Mouse (Mus musculus): ENCODE measurements around the gene Fam216b.

The Fam216b gene

DNA sequence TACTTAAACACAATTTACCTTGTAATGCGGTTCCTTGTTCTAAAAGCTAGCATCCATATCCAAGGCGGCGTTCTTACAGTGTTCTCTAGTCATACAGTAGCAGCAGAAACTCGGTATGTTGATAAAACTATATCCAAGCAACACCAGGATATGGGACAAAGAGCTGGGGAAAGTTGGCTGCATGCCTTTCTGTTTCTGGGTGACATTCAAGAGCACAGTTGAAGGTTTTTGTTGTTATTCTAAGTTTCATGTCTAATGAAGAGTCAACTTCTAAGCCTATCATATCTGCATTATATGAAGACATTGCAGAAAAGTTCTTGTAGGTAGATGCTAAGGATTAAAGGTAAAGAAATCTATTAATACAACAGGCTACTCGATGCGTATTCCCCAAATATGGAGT lies at the start of gene Fam216b:
Gene Fam216b, minus strand, starts transcription at position 101 of the 400 bp plus-strand sequence.
- DNase-seq = no peak

GRCm38 (mm10) chr14:78132368-78133052 lies 43.7 kb upstream of the Fam216b start:
- no peak for DNase-seq

GRCm38 (mm10) chr14:78126670-78127069 lies 37.9 kb upstream of the Fam216b start:
- DNase-seq = no peak

DNA sequence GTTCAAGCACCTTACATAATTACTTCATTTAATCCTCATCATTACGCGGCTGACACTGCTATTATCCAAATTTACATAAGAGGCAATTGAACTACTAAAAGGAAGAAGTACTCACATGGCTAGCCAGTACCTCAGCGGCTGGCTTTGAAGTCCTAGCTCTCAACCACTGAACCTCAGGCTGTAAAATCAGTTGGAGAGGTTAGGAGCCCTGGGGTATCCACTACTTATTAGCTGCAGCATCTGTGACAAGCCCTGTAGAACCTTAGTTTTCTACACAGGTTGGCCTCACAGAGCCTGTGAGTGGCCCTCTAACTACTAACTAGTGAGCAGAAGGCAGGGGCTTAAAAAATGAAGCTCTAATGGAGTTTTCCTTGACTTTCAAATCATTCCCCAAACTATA lies 31.5 kb upstream of the Fam216b start:
- no peak for DNase-seq

- DNase-seq = no peak
These were observed 30.8 kb upstream of the Fam216b start for GRCm38 (mm10) chr14:78119449-78120200.

DNA sequence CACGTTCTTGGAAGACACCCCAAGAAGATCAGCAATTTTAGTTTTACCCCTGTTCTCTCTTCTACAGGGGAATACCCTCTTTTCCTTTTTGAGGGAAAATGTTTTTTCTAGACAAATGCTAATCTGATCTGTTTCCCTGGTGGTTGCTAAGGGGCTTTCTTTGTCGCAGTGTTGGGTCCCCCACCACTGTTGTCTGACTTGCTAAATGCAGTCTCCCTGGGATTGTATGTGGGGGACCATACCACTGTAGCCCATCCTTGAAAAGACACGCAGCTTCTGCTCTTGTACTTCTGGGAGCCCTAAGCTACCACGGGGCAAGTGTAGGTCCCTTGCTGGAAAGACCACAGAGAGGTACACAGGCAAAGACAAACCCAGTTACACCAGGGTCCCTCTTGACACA lies 28.9 kb upstream of the Fam216b start:
- DNase-seq = no peak

- DNase-seq = no peak
These were observed 28.5 kb upstream of the Fam216b start for GRCm38 (mm10) chr14:78117268-78117667.

GRCm38 (mm10) chr14:78112466-78112865 lies 23.7 kb upstream of the Fam216b start:
- no peak for DNase-seq

DNA sequence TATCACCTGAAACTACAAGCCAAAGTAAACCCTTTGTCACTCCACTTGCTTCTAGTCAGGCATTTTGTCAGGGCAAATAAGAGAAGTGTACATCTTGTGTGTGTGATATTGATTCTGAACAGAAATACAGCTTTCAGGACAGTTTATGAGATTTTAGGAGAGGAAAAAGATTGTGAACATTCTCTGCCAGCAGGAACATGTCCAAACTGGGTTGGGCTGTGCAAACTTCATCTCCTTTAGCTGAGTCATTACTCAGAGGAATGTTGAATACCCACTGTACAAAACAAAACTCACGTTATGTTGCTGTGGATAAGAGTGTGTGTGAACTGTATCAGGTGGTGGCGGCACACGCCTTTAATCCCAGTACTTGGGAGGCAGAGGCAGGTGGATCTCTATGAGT lies 22.1 kb upstream of the Fam216b start:
- no peak for DNase-seq

DNA sequence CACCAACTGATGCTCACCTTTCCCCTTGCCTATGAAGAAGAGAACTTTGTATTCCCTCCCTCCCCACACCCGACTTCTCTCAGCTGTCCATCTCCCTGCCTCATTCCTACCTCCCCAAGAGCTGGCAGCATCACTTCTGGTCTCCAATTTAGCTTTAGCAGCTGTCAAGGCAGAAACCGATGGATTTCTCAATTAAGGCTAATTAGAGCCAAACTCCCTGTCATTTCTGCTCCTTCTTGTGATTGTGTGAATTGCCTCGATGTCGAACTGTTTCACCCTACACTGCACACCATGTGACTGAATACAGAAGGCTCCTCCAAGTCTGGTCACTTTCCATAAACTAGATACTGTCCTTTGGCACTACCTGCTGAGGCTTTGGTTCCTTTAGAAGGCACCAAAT lies 20.6 kb upstream of the Fam216b start:
- no peak for DNase-seq

DNA sequence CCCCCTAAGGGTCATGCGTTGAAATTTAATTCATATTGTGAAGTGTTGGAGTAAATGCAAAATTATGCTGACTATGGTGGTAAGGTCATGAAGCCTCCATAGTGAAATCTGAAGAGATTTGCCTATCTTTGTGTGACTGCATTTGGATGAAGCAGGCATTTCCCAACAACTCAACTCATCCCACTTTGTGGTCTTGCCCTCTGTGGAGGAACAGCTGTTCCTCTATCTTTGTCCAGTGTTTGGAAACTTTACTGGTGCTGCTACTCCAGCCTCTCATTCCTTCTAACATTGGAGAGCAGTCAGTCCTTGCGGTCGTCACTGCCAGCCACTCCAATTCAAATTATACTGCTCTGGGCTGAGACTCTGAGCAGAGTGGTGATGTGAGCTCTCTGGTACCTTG lies 19.6 kb upstream of the Fam216b start:
- no peak for DNase-seq

DNA sequence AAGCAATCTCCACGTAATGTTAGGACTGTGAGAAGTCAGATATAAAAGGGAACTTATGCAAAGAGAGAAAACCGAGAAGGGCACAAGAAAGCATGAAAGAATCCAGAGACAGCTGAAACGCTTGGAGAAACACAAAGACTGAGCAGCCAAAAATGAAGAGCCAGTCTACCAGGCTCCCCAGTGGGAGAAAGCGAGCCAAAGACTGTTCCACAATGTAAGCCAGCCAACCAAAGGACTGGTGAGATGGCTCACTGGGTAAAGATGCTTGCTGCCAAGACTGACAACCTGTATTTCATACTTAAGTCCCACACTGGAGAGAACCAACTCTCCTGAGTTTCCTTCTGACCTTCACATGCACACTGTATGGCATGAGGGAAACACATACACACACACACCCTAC lies 784 bp upstream of the Fam216b start:
- DNase-seq = no peak

DNA sequence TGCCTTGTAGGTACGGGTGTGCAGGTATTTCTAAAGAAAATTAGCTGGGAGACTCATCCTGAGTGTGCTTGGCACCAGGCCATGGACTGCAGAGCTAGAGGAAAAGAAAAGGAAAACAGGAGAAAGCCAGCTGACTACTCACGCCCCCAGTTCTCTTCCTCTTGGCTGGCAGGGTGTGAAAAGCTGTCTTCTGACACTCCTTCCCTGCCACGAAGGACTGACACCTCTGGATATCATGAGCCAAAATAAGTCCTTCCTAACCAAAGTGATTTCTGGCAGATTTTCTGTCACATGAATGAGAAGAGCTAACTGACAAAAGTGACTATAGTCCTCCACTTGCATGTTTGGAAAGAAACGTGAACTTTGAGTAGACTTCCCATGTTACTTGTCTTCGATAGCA lies 5.3 kb downstream of the Fam216b start:
- DNase-seq = no peak

DNA sequence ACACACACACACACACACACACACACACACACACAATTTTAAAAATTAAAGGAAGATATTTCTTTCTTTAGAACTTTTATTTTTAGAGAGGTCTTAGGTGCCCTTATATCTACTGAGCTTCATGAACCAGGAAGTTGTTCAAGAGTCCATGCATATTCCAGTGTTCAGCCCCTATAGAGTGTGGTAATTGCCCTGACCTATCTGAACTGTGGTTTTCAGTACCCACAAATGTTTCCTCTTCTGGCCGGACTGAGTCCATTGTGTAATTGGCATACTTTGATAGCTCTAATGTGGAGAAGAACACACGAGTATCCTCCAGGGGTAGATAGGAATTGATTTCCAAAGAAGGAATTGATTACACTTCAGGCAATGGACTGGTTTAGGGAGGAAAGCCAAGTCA lies 11.3 kb downstream of the Fam216b start:
- DNase-seq = no peak

DNA sequence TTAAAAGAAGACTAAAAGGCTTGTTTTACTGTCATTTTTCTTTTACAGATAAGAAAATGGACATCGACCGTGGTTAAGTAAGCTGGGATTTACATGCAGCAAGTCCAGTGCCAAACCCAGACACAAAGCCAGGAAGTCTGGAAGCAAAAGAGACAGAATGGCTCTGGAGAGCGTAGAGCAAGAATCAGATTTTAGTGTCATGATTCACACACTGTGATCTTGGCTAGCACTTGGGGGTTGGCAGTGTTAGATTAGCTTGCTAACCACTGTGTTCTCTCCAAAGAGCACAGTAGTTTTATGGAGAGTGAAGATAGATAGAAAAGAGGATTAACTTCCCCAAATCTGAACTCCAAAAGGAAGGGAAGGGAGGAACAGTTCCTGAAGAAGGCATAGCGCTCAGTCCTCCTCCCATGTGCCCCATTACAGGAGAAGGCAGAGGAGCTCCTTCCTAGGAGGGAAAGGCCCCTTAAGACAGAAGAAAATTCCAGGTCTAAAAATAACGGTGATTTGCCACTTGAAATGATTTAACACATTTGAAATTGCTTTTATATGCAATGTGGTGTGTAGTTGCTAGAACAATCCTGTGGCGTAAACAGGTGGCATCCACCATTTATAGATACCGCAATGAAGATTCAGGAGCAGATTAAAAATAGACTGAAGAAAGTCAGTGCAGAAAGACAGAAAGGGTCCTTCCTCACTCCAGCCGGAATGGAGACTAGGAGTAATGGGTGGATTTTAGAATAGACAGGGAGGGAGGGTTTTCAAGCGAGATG lies 22.7 kb downstream of the Fam216b start:
- no peak for DNase-seq

DNA sequence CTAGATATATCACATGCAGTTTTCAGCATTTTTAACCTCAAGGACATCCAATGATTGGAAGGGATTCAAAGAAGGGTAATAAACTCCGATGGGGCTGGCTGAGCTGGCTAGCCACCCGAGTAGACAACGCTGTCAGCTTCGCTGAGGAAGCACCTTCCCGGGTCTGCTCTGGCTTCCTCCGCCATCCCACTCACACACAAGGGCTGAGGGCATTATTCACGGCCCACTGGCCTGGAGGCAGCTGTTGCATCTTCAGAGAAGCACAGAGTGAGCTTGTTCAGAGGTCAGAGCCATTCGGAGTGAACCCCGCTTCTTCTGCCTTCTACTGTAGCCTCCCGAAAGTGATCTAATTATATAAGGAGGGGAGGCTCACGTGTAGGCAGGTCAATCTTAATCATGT lies 26.3 kb downstream of the Fam216b start:
- no peak for DNase-seq

GRCm38 (mm10) chr14:78060609-78060951 lies 28.2 kb downstream of the Fam216b start:
- no peak for DNase-seq

GRCm38 (mm10) chr14:78059878-78060608 lies 28.8 kb downstream of the Fam216b start:
- DNase-seq = no peak

GRCm38 (mm10) chr14:78057362-78057761 lies 31.4 kb downstream of the Fam216b start:
- DNase-seq = no peak

GRCm38 (mm10) chr14:78056371-78056770 lies 32.4 kb downstream of the Fam216b start:
- no peak for DNase-seq

GRCm38 (mm10) chr14:78048674-78049073 lies 40.1 kb downstream of the Fam216b start:
- no peak for DNase-seq

DNA sequence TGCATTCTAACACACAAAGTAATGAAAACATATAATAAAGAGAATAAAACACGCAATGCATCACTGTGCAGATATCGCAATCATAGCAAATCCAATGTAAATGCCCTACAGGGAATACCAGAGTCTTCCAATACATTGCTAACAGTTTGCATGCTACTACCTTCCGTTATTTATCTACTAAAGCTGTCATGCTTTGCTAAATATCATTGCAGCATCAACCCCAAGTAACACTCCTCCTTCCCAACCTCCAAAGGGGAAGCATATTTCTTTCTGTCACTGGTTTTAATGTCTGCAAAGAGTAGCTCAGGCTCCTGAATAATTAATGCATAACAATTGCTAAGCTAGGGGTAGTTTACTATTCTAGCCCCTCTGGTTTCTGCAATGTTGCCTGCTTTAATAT lies 40.5 kb downstream of the Fam216b start:
- DNase-seq = no peak

DNA sequence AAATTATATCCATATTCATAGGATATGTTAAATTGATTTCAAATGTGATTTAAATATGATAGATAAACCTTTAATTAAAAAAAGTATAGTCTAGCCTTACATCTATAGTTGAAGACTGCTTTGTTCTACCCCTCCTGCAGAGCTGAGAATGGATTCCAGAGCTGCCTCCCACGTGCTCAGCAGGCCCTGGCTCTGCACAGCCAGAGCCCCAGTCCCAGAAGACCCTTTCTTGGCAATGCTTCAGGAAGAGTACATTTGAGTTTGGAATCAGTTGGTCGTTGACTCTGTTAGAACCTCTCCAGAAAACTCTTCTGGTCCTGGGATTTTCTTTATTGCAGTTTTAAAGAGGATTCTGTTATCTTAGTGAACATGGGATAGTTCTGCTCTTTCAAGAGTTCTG lies 45.7 kb downstream of the Fam216b start:
- no peak for DNase-seq

All from thymus, postnatal 14 days (tissue).